Mouse (Mus musculus) kidney, embryonic 14.5 days (tissue): ENCODE results near the gene Myh6. TPM values are rescaled to one million over a fixed set of nuclear protein-coding genes. Genes with fewer than 3 reads are reported as not detected.
A peak's percentile ranks its signal among the peaks of the same experiment; 100 is the strongest.

Experiments used
- ATAC-seq: fragments of 200-750 bp; cut with Nextera tagmentation; 2 replicates; pipeline ENCODE4 v1.8.0; 2017; ENCODE audit warnings: moderate number of reproducible peaks, mild to moderate bottlenecking, moderate TSS enrichment, moderate library complexity; ENCODE audit not compliant: low FRiP score, low TSS enrichment
- H3K27ac ChIP-seq: fragments of 300-500 bp; sonication (generic); 2 replicates; pipeline ENCODE4 v1.5.1; 2014; ENCODE audit warnings: low read depth, mild to moderate bottlenecking, low read length, moderate library complexity, mixed read lengths
- H3K27me3 ChIP-seq: fragments of 300-500 bp; sonication (generic); 2 replicates; pipeline ENCODE4 v1.6.1; 2014; ENCODE audit warnings: mild to moderate bottlenecking, low read length; ENCODE audit not compliant: control insufficient read depth, insufficient read depth
- H3K36me3 ChIP-seq: fragments of 300-500 bp; sonication (generic); 2 replicates; pipeline ENCODE4 v1.6.1; 2014; ENCODE audit warnings: low read length, mixed read lengths; ENCODE audit not compliant: control insufficient read depth, insufficient read depth
- H3K4me1 ChIP-seq: fragments of 300-500 bp; sonication (generic); 2 replicates; pipeline ENCODE4 v1.6.1; 2014; ENCODE audit warnings: low read length, mixed read lengths; ENCODE audit not compliant: control insufficient read depth, insufficient read depth
- H3K4me2 ChIP-seq: fragments of 300-500 bp; sonication (generic); replicated peaks from 2 replicates; pipeline ENCODE4 v1.6.1; 2014; ENCODE audit warnings: low read depth, mild to moderate bottlenecking, low read length
- H3K4me3 ChIP-seq: fragments of 300-500 bp; sonication (generic); 2 replicates; pipeline ENCODE4 v1.5.1; 2014; ENCODE audit warnings: mild to moderate bottlenecking, low read length
- H3K9ac ChIP-seq: fragments of 300-500 bp; sonication (generic); 2 replicates; pipeline ENCODE4 v1.6.1; 2014; ENCODE audit warnings: low read depth, mild to moderate bottlenecking, low read length, moderate library complexity
- H3K9me3 ChIP-seq: fragments of 300-500 bp; sonication (generic); 2 replicates; pipeline ENCODE4 v1.6.1; 2016; ENCODE audit warnings: low read length; ENCODE audit not compliant: control insufficient read depth
- WGBS: fragments of 180-500 bp; shearing (Covaris S2); extraction: QIAGEN DNeasy Blood & Tissue Kit; methylation state at CpG from one replicate; pipeline ENCODE4 v1.1.7; 2014; 5-methylcytosine and 5-hydroxymethylcytosine counted together
- polyA plus RNA-seq: library from polyadenylated mRNA; unstranded; fragments of >200 nt; fragmentation: Nextera tagmentation; extraction: Ambion mirVana; gene quantifications from 2 replicates; pipeline ENCODE4 v1.2.1, GENCODE M21; 2014

Gene Myh6
- polyA plus RNA-seq, 1 experiment from 2014 or later: 0.54 TPM

GRCm38 (mm10) chr14:54998680-54999079, 32.0 kb upstream of the Myh6 start:
- ATAC-seq: no peak
- Histone ChIP-seq H3K27ac (no peak overlapping the region), H3K4me2 (no peak overlapping the region), H3K4me1 (peaks cover 20% of the 10 kb centered on the region), H3K9ac (no peak overlapping the region), H3K4me3 (no peak overlapping the region), H3K36me3 (no peaks in the 10 kb centered on the region), H3K27me3 (no peaks in the 10 kb centered on the region), H3K9me3 (no peaks in the 10 kb centered on the region)

DNA sequence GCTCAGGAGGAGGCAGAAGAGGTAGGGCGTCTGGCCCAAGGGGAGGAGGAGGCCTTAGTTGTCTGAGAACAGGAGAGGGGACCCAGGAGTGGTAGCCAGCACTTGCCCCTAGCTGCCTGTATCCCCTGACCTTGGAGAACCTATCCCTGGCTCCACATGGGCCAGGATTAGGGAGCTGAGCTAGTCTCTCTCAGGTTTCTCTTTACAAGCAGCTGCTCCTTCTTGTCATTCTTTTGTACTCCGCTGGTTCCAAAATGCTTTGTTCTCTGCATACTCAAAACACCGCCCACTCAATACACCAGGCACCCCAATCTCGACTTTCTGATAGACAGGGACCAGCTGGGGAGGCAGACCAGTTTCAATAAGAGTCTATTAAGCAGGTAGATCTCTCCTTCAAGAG, 30.6 kb upstream of the Myh6 start:
- no peak overlapping the region for H3K4me2 ChIP-seq
- no peaks in the 10 kb centered on the region for H3K36me3 ChIP-seq
- no peak overlapping the region for H3K9ac ChIP-seq
- WGBS: 36% methylated on average over 4 of the region's 4 CpGs
- H3K4me1 ChIP-seq: peaks cover 14% of the 10 kb centered on the region
- no peak for ATAC-seq
- no peaks in the 10 kb centered on the region for H3K9me3 ChIP-seq
- peak overlapping the region; percentile 52 for H3K27ac ChIP-seq
- H3K27me3 ChIP-seq: no peaks in the 10 kb centered on the region
- H3K4me3 ChIP-seq: no peak overlapping the region

DNA sequence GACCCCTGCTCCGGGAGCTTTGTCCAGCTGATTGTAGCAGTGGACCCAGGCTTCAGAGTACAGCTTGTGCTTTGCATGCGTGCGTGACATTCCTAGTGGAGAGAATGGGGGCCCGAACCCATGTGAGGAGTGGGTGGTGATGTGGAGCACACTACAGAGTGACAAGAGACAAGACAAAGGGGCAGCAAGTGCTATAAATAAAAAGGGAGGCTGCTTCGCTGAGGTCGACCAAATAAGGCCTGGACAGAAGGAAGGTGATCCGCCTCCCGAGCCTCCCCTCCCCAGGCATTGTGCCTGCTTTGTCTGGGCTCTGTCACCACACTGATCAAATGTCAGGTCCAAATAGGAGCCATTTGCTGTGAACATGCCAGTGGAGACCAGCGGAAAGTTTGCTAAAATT, 30.1 kb upstream of the Myh6 start:
- WGBS: 38% methylated on average over 9 of the region's 9 CpGs
- Histone ChIP-seq H3K9ac (no peak overlapping the region), H3K27ac (peak overlapping the region; percentile 52), H3K36me3 (no peaks in the 10 kb centered on the region), H3K9me3 (no peaks in the 10 kb centered on the region), H3K4me1 (peaks cover 14% of the 10 kb centered on the region), H3K27me3 (no peaks in the 10 kb centered on the region), H3K4me2 (no peak overlapping the region), H3K4me3 (no peak overlapping the region)
- ATAC-seq: peak; percentile 67

- Histone ChIP-seq H3K36me3 (no peaks in the 10 kb centered on the region), H3K4me2 (no peak overlapping the region), H3K4me3 (no peak overlapping the region), H3K27ac (no peak overlapping the region), H3K4me1 (peaks cover 14% of the 10 kb centered on the region), H3K27me3 (no peaks in the 10 kb centered on the region), H3K9me3 (no peaks in the 10 kb centered on the region), H3K9ac (no peak overlapping the region)
- ATAC-seq: no peak
- 61% methylated on average over 14 of the region's 14 CpGs for WGBS
Observed at GRCm38 (mm10) chr14:54995457-54996138, 28.9 kb upstream of the Myh6 start.

DNA sequence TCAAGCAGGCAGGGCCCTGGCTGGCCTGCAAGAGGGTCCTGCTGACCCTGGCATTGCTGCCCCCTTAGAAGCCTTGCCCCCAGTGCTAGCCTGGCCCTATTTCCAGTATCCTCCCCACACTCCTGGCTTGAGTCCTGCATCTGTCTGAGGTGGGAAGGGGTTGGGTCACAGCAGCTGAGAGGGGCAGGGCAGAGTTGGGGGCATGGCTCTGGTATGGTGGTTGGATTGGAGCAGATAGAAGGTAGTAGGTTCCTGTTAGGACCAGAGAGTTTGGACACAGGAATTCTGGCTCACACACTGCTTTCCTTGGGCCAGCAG, 28.1 kb upstream of the Myh6 start:
- ATAC-seq: no peak
- Histone ChIP-seq H3K27me3 (no peaks in the 10 kb centered on the region), H3K27ac (no peak overlapping the region), H3K9ac (no peak overlapping the region; the same call in 1 of the 2 replicates), H3K4me3 (no peak overlapping the region), H3K4me1 (peaks cover 14% of the 10 kb centered on the region), H3K36me3 (no peaks in the 10 kb centered on the region), H3K9me3 (no peaks in the 10 kb centered on the region), H3K4me2 (no peak overlapping the region)

DNA sequence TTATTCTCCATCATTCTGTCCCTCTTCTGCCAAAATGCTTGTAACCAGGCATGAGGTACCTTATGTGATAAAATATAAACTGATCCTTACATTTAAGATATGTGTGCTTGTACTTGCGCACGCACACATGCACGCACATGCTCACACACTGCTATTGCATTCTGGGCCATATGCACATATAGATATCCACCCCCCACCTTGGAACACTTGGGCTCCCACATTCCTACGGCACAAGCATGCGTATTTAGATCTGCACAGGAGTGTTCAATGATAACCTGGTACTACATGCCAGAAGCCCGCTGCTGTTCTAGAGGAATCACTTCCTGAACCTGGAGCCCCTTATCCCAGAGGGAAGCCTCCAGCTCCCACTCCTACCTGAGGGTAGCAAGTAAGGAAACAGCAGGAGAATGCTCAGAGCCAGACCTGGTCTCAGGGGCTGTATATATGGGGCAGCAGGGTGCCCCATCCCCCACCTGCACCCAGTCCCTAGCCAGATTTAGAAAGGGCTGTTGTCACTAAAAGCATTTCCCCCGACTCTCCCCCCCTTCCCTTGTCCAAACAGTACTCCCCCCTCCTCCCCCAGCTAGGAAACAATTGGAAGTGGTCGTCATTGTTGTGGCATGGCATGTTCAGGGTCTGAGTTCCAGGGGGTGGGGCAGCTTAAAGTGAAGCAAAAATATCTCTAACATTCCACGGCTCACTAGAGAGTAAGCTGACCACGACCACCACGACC, 27.6 kb upstream of the Myh6 start, which contains the start of gene Myh7:
TSS of gene Myh7 (minus strand) at position 491 of the 733 bp plus-strand sequence.
- 49% methylated on average over 11 of the region's 11 CpGs for WGBS
- ATAC-seq: no peak
- H3K27me3 ChIP-seq: no peaks in the 10 kb centered on the region
- H3K4me1 ChIP-seq: peaks cover 14% of the 10 kb centered on the region
- H3K4me3 ChIP-seq: no peak within 1 kb of the TSS
- no peak within 1 kb of the TSS; the same call in 1 of the 2 replicates for H3K9ac ChIP-seq
- H3K9me3 ChIP-seq: no peaks in the 10 kb centered on the region
- H3K36me3 ChIP-seq: no peaks in the 10 kb centered on the region
- no peak within 1 kb of the TSS for H3K4me2 ChIP-seq
- no peak within 1 kb of the TSS for H3K27ac ChIP-seq

- no peak for ATAC-seq
- H3K4me3 ChIP-seq: no peak overlapping the region
- no peak overlapping the region for H3K4me2 ChIP-seq
- no peaks in the 10 kb centered on the region for H3K36me3 ChIP-seq
- no peak overlapping the region for H3K9ac ChIP-seq
- H3K4me1 ChIP-seq: peaks cover 14% of the 10 kb centered on the region
- WGBS: 73% methylated on average over 10 of the region's 10 CpGs
- H3K9me3 ChIP-seq: no peaks in the 10 kb centered on the region
- no peak overlapping the region for H3K27ac ChIP-seq
- no peaks in the 10 kb centered on the region for H3K27me3 ChIP-seq
Observed at GRCm38 (mm10) chr14:54993636-54994035, 26.9 kb upstream of the Myh6 start.

- Histone ChIP-seq H3K4me3 (no peak overlapping the region), H3K9me3 (no peaks in the 10 kb centered on the region), H3K36me3 (no peaks in the 10 kb centered on the region), H3K27me3 (no peaks in the 10 kb centered on the region), H3K9ac (no peak overlapping the region), H3K4me2 (no peak overlapping the region), H3K27ac (no peak overlapping the region), H3K4me1 (peaks cover 14% of the 10 kb centered on the region)
- 86% methylated on average over 10 of the region's 10 CpGs for WGBS
- no peak for ATAC-seq
Observed at GRCm38 (mm10) chr14:54992196-54992595, 25.5 kb upstream of the Myh6 start.

DNA sequence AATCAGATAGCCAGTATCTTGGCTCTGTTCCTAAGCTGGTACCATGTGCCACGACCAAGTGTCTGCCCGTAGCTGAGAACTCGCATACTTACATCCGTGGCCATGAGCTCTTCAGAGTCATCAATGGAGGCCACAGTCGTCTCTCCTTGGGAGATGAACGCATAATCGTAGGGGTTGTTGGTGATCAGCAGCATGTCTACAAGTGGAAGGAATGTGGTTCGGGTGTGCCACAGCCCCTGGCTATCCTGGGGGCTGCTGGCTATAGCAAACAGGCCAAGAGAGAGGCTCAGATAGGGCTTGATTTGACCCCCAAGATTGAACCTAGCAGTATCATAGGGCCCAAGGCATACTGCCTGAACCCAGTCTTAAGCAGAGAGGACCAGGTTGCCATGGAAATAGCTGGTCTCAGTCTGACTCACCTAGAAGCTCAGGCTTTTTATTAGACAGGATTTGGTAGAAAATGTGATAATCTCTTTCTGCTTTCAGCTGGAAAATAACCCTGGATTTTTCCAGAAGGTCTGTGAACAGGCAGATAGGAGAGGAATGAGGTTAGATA, 23.2 kb upstream of the Myh6 start:
- H3K36me3 ChIP-seq: no peaks in the 10 kb centered on the region
- no peak overlapping the region for H3K27ac ChIP-seq
- H3K9me3 ChIP-seq: no peaks in the 10 kb centered on the region
- peaks cover 7% of the 10 kb centered on the region for H3K4me1 ChIP-seq
- no peaks in the 10 kb centered on the region for H3K27me3 ChIP-seq
- H3K4me3 ChIP-seq: no peak overlapping the region
- no peak overlapping the region for H3K4me2 ChIP-seq
- WGBS: 91% methylated on average over 8 of the region's 8 CpGs
- no peak for ATAC-seq
- H3K9ac ChIP-seq: no peak overlapping the region
